Mouse (Mus musculus) kidney, postnatal 10 days (tissue): ENCODE data around the gene Ifna13.
A peak's percentile ranks its signal among the peaks of the same experiment; 100 is the strongest.

Experiments used
- DNase-seq: peaks from one replicate; pipeline ENCODE4 v3.0.0; 2021; ENCODE audit warnings: mixed read lengths

The Ifna13 gene

GRCm38 (mm10) chr4:88644359-88644758, at the start of gene Ifna13:
Gene Ifna13, minus strand, starts transcription at chr4:88644459.
- DNase-seq, result no peak

GRCm38 (mm10) chr4:88693392-88693791, 49.1 kb upstream of the Ifna13 start:
- DNase-seq, result no peak

GRCm38 (mm10) chr4:88692537-88692936, 48.3 kb upstream of the Ifna13 start:
- DNase-seq, result no peak

- DNase-seq, result no peak
Measured at GRCm38 (mm10) chr4:88691259-88691658, 47.0 kb upstream of the Ifna13 start, which contains the start of gene Ifnab. Gene Ifnab, minus strand, starts transcription at chr4:88691359.

- DNase-seq, result no peak
Measured at GRCm38 (mm10) chr4:88683812-88684211, 39.6 kb upstream of the Ifna13 start, which contains the start of gene Ifna2. Gene Ifna2, minus strand, starts transcription at chr4:88683912.

GRCm38 (mm10) chr4:88681353-88681752, 37.1 kb upstream of the Ifna13 start:
- no peak for DNase-seq

GRCm38 (mm10) chr4:88680362-88680761, 36.1 kb upstream of the Ifna13 start:
- DNase-seq, result peak; percentile 48

- DNase-seq, result no peak
Measured at GRCm38 (mm10) chr4:88676824-88677223, 32.6 kb upstream of the Ifna13 start, which contains the start of gene Ifna16. Gene Ifna16, minus strand, starts transcription at chr4:88676924.

- DNase-seq, result peak; percentile 24
Measured at GRCm38 (mm10) chr4:88655461-88655860, 11.2 kb upstream of the Ifna13 start.

GRCm38 (mm10) chr4:88653644-88654043, 9.4 kb upstream of the Ifna13 start:
- DNase-seq, result no peak

GRCm38 (mm10) chr4:88642526-88642925, 1.7 kb downstream of the Ifna13 start:
- DNase-seq, result no peak

GRCm38 (mm10) chr4:88641077-88641831, 3.0 kb downstream of the Ifna13 start:
- DNase-seq, result peak; percentile 97

- DNase-seq, result no peak
Measured at GRCm38 (mm10) chr4:88640704-88641076, 3.6 kb downstream of the Ifna13 start.

GRCm38 (mm10) chr4:88634311-88634710, 9.9 kb downstream of the Ifna13 start, which contains the start of gene C87499:
Gene C87499, minus strand, starts transcription at chr4:88634411.
- DNase-seq, result no peak

- no peak for DNase-seq
Measured at GRCm38 (mm10) chr4:88603276-88603675, 41.0 kb downstream of the Ifna13 start, which contains the start of gene Ifna12. Gene Ifna12, minus strand, starts transcription at chr4:88603376.
